Comparison of ENCODE assay signal across 9 mouse cellular contexts in the genomic region with DNA sequence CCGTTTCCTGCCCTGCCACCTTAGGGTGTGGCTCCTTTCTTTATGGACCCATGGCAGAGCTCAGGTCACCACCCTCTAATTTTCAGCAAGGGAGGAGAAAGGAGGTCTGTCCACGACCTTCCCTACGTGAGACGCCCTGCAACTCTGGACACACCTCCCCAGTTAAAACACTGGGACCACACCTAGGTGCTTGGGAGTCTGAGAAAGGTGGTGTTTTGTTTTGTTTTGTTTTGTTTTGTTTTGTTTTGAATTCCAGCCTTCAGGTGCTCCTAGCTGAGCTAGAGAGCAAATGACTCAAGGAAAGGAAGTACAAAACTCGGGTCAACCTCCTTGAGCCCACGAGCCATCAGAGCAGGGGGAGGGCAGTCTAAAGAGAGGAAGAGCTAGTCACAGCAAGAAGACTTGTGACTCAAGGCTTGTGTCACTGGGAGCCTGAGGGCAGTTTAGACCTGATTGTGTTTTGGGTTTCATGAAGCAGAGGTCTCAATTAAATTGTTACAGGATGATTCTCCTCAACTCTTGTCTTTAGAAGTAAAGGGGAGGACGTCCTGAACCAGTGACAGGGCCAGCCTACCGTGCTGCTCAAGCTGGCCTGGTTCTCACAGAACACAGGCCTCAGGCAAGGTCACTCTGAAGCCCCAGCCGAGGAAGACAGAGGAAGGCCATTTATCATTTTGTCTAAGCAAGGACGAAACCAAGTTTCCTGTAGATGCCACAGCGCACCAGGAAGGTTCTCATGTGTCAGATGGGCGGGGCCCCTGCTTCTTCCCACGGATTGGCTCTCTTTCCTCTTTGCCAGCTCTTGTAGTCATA. TPM values are rescaled to one million over a fixed set of nuclear protein-coding genes. Genes with fewer than 3 reads are reported as not detected.
DNase-seq lines count a peak whose midpoint lies in the region; ATAC-seq lines count a peak whose summit lies in the region.
"Had no signal": no experiment of that assay in that cellular context is flagged by ENCODE, and none has a peak within 500 bp of the region (broad histone marks: within the 10 kb centered on the region; RNA-seq: fewer than 3 reads in every experiment).

No protein-coding gene starts in this region.

- H3K4me1 ChIP-seq in hindbrain, embryonic 11.5 days (replicated peaks; ENCODE audit: control insufficient read depth, insufficient read depth, low read length): no peaks in the 10 kb centered on the region
- peaks cover 10% of the 10 kb centered on the region; the same call in 1 of the 2 replicates for H3K4me1 ChIP-seq in hindbrain, embryonic 14.5 days (replicated peaks; ENCODE audit: control insufficient read depth, insufficient read depth, low read length)

- no peaks in the 10 kb centered on the region for H3K27me3 ChIP-seq in hindbrain, embryonic 11.5 days (ENCODE audit: control insufficient read depth, insufficient read depth, low read length)
- H3K27me3 ChIP-seq in hindbrain, embryonic 14.5 days (ENCODE audit: control insufficient read depth, insufficient read depth, low read length): no peaks in the 10 kb centered on the region

- DNase-seq in hindbrain, embryonic 11.5 days (ENCODE audit: low spot score): peak; percentile 61
- DNase-seq in hindbrain, embryonic 14.5 days (ENCODE audit: low spot score): no peak
- DNase-seq in adrenal gland, postnatal 14 days: peak; percentile 86
- DNase-seq in kidney, adult 18-20 months: peak; percentile 49
- no peak for DNase-seq in left cerebral cortex, postnatal 25 days (ENCODE audit: low spot score in 2 of 2)
- no peak for DNase-seq in ovary, postnatal 14 days (ENCODE audit: low spot score)
- DNase-seq in retina, embryonic 14.5 days (ENCODE audit: low spot score): no peak

- WGBS in hindbrain, embryonic 11.5 days: 38% methylated on average over 13 of the region's 13 CpGs
- 53% methylated on average over 13 of the region's 13 CpGs for WGBS in hindbrain, embryonic 14.5 days

- H3K9ac ChIP-seq in hindbrain, embryonic 11.5 days (ENCODE audit: low read depth, low read length): no peak overlapping the region
- H3K9ac ChIP-seq in hindbrain, embryonic 14.5 days: no peak overlapping the region
- H3K9ac ChIP-seq: liver, embryonic 14.5 days had no signal

- no peaks in the 10 kb centered on the region for H3K9me3 ChIP-seq in hindbrain, embryonic 11.5 days (ENCODE audit: control insufficient read depth, low read length)
- H3K9me3 ChIP-seq in hindbrain, embryonic 14.5 days (ENCODE audit: control insufficient read depth, low read length): no peaks in the 10 kb centered on the region

- no peak for ATAC-seq in hindbrain, embryonic 11.5 days (ENCODE audit: low FRiP score)
- ATAC-seq in hindbrain, embryonic 14.5 days (ENCODE audit: low FRiP score): no peak
- ATAC-seq in megakaryocyte progenitor cell, adult 5-6 weeks (replicated peaks; ENCODE audit: poor library complexity): peak; percentile 42

- 0 out of 2 replicates have a peak overlapping the region, but pooled peaks have one; percentile 4 for H3K27ac ChIP-seq in hindbrain, embryonic 11.5 days (ENCODE audit: low read depth, low read length)
- no peak overlapping the region for H3K27ac ChIP-seq in hindbrain, embryonic 14.5 days
- H3K27ac ChIP-seq: liver, embryonic 14.5 days had no signal

- no peak overlapping the region for H3K4me2 ChIP-seq in hindbrain, embryonic 11.5 days (replicated peaks; ENCODE audit: low read depth, low read length)
- no peak overlapping the region for H3K4me2 ChIP-seq in hindbrain, embryonic 14.5 days (replicated peaks)

- no peak overlapping the region for H3K4me3 ChIP-seq in hindbrain, embryonic 11.5 days (ENCODE audit: low read depth, low read length)
- no peak overlapping the region for H3K4me3 ChIP-seq in hindbrain, embryonic 14.5 days (replicated peaks; ENCODE audit: low read length)

- no peaks in the 10 kb centered on the region for H3K36me3 ChIP-seq in hindbrain, embryonic 11.5 days (ENCODE audit: control insufficient read depth, insufficient read depth, low read length)
- H3K36me3 ChIP-seq in hindbrain, embryonic 14.5 days (replicated peaks; ENCODE audit: control insufficient read depth, insufficient read depth): no peaks in the 10 kb centered on the region

- intact Hi-C loops in left cerebral cortex, postnatal 25 days (cut with DNase I): no loop called here

RNA-seq across cellular contexts. Expression of a gene that starts 50.3 kb away (rescaled TPM):
- 10.0 and 10.8 TPM in 2 replicates for polyA plus RNA-seq in hindbrain, embryonic 11.5 days (2014; fragmentation: Nextera tagmentation; extraction: Ambion mirVana)
- polyA plus RNA-seq in hindbrain, embryonic 14.5 days (2014; fragmentation: Nextera tagmentation; extraction: Ambion mirVana): 7.8 and 7.9 TPM in 2 replicates
- total RNA-seq in adrenal gland, postnatal 14 days (2021): 21.3 and 22.5 TPM in 2 replicates
- total RNA-seq in megakaryocyte progenitor cell, adult 5-6 weeks (2015): 0.10 TPM in 1 of 2 replicates, not detected in the other
- 0.03 TPM in 1 of 2 replicates, not detected in the other for total RNA-seq in megakaryocyte progenitor cell, adult 5-6 weeks (2017)
- total RNA-seq in left cerebral cortex, postnatal 25 days (2021): 10 to 100 TPM; 13.5 to 14.7 TPM

Comparison
In these comparisons a context has a peak if more than half of its experiments do, and no peak if none do; other contexts are left out.
1. DNase-seq: peak in hindbrain, embryonic 11.5 days (single experiment), adrenal gland, postnatal 14 days (single experiment) and kidney, adult 18-20 months (single experiment); none in hindbrain, embryonic 14.5 days (single experiment), left cerebral cortex, postnatal 25 days (0 of 2), ovary, postnatal 14 days (single experiment) and retina, embryonic 14.5 days (single experiment).
2. RNA of a gene that starts 50.3 kb away (total RNA-seq): 21.3 to 22.5 TPM in adrenal gland, postnatal 14 days and 13.5 to 14.7 TPM in left cerebral cortex, postnatal 25 days; 0.03 to 0.10 TPM in megakaryocyte progenitor cell, adult 5-6 weeks; every median in the first group is over 10 times any median in the second.